Mouse (Mus musculus): ENCODE results near the gene Myo1b. TPM values are rescaled to one million over a fixed set of nuclear protein-coding genes. Genes with fewer than 3 reads are reported as not detected.

Myo1b gene
- total RNA-seq, 2 experiments from 2014 or later, result 35.6 to 37.0 TPM

DNA sequence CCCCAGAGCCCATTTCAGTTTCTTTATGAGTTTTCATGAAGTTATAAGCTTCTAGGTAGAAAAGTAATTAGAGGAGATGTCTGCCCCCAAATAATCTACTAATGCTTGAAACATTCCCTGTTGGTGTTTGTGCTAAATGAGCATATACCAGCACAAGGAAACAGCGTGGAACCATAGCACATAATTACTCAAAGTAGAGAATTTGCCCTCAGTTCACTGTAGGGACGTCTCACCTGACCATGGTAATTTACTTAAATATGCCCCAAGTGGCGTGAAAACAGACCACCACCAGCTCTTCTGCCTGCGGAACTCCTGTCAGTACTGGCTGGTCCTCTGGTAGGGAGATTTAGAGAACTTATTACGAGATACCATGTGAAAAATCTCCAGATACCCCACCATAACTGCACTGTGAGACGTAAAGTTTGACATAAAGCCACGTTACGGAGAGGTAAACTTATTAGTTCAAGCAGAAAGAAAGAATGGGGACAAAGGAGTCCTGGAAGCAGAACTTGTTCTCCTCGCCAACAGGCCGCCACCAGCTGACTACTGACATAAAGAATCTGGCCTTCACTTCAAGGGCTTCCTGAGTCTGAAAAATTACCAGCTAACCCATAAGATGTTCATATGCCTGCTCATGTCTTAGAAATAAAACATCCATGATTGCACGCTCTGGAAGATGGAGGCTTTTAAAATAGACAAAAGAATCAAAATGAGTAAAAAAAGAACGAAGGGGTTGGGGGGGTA lies 111.4 kb downstream of the Myo1b start:
- DNase-seq (ENCODE audit: extremely low spot score in 1 of 2, low spot score in 2 of 2), result no peak
- intact Hi-C loops (cut with DNase I), result no loop called here
- Histone ChIP-seq H3K27ac (no peak overlapping the region), H3K4me3 (no peak overlapping the region)
- TF ChIP-seq CTCF (IDR thresholded peaks at IDR 0.05), result no peak

DNA sequence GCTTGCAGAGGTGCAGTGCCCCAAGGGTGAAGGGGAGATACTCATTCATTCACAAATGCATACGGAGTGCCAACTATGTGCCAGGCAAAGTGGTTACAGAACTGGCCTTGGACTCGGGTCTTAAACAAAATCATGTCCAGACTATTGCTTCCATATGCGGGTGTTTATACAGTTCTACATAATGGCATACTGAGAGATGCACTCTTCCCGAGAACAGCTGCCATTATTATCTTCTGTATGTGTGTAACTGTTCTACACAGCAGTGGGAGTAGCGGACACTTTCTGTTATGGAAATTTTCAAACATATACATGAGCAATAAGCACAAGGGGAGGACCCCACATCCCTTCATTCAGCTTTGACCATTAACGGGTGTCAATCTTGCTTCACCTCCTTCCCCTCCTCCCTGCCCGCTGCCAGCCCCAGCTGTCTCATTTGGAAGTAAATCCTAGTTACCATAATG lies 117.8 kb downstream of the Myo1b start:
- no peak for DNase-seq (ENCODE audit: extremely low spot score in 1 of 2, low spot score in 2 of 2)
- intact Hi-C loops (cut with DNase I), result no loop called here
- Histone ChIP-seq H3K4me3 (no peak overlapping the region), H3K27ac (no peak overlapping the region)
- TF ChIP-seq CTCF (IDR thresholded peaks at IDR 0.05), result no peak

DNA sequence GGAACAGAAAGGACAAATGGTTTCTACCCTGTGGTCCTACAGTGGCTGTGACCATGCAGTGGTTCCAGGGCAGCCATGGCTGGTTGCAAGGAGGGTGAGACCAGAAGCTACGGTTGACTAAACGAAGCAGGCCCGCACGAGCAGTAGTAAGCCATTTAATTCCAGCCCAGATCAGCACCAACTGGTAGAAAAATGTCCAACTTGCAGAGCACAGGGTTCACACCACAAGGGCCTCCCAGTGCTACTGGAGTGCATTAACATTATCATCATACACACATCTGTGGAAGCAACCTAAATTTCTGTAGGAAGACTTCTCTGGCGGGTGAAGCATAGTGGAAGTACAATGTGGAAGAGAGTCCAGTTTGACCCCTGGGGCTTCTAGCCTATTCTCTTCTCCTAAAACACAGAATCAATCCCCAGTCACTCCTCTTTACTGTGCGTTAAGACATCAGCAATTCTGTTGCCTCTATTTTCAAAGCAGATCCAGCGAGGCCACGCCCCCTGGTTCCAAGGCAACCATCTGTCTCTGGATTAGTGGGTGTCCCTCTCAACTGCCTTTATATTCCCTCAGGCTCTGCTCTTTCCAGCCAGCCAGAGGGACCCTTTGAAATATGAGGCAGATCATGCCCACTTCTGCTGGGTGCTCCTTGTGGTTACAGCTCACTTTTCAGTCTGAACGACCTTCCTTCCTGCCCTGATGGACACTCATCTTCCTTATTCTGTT lies 120.1 kb downstream of the Myo1b start:
- H3K27ac ChIP-seq, result no peak overlapping the region
- TF ChIP-seq CTCF (IDR thresholded peaks at IDR 0.05), result no peak
- H3K4me3 ChIP-seq, result no peak overlapping the region
- intact Hi-C loops (cut with DNase I), result no loop called here
- DNase-seq (ENCODE audit: extremely low spot score in 1 of 2, low spot score in 2 of 2), result no peak

DNA sequence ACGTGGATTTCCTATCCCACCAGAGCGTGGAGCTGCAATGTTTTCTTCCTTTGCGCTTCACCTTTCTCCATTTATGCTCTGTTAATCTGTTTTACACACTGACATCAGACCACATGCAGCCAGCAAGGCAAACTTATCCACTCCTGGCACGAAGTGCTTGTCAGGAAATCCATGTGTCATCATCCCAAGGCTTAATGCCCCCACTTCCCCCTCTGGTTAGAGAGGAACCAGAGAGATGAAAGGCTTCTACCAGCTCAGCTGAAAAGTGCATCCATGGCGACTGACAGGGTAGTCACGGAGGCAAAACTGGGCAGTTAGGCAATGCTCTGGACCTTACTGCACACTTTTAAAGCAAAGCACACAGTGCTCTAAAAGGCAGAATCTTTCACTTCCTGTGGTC lies 126.6 kb downstream of the Myo1b start:
- intact Hi-C loops (cut with DNase I), result no loop called here

DNA sequence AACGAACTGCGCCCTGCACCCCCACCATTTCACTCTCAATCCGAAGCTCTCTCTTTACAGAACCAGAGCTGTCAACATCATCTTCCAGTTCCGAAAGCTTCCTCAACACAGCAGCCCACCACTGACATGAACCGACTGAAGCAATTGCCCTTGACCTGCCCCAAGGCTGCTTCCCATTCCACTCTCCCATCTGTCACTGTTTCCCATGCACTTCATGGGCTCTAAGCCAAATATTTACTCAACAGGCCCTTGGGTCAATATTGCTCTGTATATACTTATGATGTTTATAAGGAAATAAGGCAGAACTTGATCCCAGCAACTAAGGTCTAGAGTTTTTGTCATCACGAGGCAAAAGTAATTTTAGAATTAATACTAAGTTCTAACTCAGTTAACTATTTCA lies 133.8 kb downstream of the Myo1b start:
- no peak for TF ChIP-seq CTCF (IDR thresholded peaks at IDR 0.05)
- intact Hi-C loops (cut with DNase I), result no loop called here
- Histone ChIP-seq H3K27ac (no peak overlapping the region), H3K4me3 (no peak overlapping the region)
- DNase-seq (ENCODE audit: extremely low spot score in 1 of 2, low spot score in 2 of 2), result no peak

More for the DNA sequence above, 126.6 kb downstream of the Myo1b start:
- Histone ChIP-seq H3K27ac (no peak overlapping the region), H3K4me3 (no peak overlapping the region)
- DNase-seq (ENCODE audit: extremely low spot score in 1 of 2, low spot score in 2 of 2), result no peak
- TF ChIP-seq CTCF (IDR thresholded peaks at IDR 0.05), result no peak

DNA sequence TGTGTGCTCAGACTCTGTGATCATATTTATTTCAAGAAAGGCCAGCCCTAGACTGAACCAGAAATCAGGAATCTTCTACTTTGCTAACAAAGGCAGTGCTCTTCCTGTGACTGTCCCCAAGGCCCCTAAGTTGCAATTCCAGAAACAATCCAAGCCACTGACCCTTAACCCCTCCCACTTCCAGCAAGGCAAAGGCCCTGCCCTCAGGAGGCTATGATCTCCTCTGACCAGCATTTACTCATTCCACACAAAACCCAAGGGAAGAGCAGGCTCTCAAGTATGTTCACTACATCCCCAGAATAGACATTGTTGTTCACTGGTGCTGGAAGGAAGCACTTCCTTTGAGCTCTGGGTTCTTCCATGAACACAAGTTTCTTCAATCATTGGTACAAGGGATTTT lies 135.5 kb downstream of the Myo1b start:
- no peak overlapping the region for H3K4me3 ChIP-seq
- H3K27ac ChIP-seq, result no peak overlapping the region
- DNase-seq (ENCODE audit: extremely low spot score in 1 of 2, low spot score in 2 of 2), result no peak
- no peak for TF ChIP-seq CTCF (IDR thresholded peaks at IDR 0.05)
- intact Hi-C loops (cut with DNase I), result no loop called here

DNA sequence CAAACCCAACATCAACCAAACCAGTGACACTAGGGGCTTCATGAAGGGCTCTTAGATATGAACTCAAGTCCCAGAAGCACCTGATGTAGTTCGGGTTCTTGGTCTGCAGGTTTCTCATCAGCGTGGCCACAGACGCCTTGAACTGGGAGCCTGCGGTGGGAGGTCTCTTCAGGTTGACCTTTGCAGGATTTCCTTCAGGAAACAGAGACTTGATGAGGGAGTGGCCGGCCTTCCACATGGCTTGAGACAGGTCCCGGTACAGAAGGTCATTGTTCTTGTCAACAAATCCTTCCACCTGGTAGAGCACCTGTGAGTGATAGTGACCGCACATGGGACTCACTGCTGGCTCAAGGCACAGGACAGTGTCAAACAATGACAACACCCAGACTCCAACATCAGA lies 137.6 kb downstream of the Myo1b start:
- Histone ChIP-seq H3K27ac (no peak overlapping the region), H3K4me3 (no peak overlapping the region)
- no peak for DNase-seq (ENCODE audit: extremely low spot score in 1 of 2, low spot score in 2 of 2)
- TF ChIP-seq CTCF (IDR thresholded peaks at IDR 0.05), result no peak
- intact Hi-C loops (cut with DNase I), result no loop called here

DNA sequence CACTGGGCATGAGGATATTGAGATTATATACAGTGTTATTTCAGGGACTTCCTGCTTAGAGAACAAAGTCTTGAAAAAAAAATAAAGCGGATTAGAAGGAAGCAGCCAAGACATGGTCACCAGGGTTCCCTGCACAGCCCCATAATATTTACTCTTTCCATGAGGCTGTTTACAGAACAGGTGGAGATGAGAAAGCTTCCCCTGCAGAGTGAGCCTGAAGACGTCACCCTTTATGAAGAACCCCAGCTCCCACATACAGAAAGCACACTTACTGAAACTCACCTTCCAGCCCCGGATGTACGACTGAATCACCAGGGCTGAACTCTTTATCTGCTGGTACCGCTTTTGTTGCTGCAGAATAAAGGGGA lies 145.4 kb downstream of the Myo1b start:
- H3K27ac ChIP-seq, result no peak overlapping the region

DNA sequence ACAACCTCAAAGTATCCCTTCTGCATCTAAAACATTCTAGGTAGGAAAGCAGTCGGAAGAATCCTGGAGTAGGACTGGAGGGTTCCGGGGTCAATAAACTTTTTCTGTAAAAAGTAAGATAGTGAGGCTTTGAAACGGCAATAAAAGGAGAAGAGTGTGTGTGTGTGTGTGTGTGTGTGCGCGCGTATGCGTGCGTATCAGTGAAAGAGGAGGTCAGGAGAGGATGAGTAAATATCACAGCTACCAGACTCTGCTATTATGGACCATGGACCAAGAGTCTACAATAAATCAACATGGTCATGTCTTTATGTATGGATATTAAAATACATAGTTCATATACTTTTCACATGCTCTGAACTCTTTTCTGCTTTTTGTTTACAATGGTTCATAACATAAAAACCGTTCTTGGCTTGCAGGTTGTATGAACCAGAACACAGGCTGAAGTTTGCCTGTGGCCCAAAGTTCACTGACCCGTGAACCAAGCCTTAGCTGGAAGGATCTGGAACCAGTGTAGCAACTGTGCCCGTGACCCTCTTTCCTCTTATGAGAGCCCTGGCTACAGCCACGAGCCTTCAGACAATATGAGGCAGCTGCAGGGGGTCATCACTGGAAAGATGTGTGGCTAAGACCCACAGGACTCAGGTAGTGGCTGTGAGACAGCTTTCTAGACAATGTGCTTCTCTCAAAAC lies 145.9 kb downstream of the Myo1b start:
- Histone ChIP-seq H3K27ac (no peak overlapping the region), H3K4me3 (no peak overlapping the region)
- no peak for TF ChIP-seq CTCF (IDR thresholded peaks at IDR 0.05)
- intact Hi-C loops (cut with DNase I), result no loop called here
- no peak for DNase-seq (ENCODE audit: extremely low spot score in 1 of 2, low spot score in 2 of 2)

More for the DNA sequence above, 145.4 kb downstream of the Myo1b start:
- intact Hi-C loops (cut with DNase I), result no loop called here
- no peak overlapping the region for H3K4me3 ChIP-seq
- DNase-seq (ENCODE audit: extremely low spot score in 1 of 2, low spot score in 2 of 2), result no peak
- no peak for TF ChIP-seq CTCF (IDR thresholded peaks at IDR 0.05)

DNA sequence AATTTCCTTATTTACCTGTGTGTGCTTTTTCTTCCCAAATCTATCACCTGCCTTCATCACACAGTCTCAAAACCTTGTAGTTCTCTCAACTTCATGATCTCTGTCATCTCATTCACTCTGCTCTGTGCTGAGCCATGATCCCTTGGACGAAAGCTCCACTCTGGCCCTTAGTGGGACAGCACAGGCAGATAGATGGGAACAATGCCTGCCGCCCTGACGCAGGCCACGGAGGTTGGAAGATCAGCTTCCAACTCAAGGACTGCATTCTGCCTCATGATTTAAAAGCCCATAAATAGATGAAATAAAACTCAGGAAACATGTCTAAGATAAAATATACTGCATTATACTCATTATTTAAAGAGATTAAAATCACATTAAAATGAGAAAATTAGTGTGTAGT lies 149.6 kb downstream of the Myo1b start:
- H3K4me3 ChIP-seq, result no peak overlapping the region
- intact Hi-C loops (cut with DNase I), result no loop called here
- no peak overlapping the region for H3K27ac ChIP-seq
- TF ChIP-seq CTCF (IDR thresholded peaks at IDR 0.05), result no peak
- no peak for DNase-seq (ENCODE audit: extremely low spot score in 1 of 2, low spot score in 2 of 2)

DNA sequence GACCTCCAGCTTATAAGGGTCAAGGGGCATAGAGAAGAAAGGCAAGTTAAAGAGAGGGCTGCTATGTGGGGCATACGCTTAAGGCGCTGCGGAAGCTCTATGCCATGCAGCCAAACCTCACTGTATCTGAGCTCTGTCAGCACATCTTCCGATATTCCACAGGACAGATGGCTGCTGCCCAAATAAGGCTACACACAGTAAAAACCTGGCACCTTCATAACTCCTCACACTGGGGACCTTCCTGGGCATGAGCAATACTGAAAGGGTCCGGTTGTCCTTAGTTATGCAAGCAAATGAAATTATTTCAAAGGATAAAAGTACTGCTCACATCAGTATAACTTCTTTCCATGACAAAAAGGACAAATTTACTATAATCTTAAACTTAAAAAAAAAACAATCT lies 150.7 kb downstream of the Myo1b start:
- no peak for TF ChIP-seq CTCF (IDR thresholded peaks at IDR 0.05)
- H3K4me3 ChIP-seq, result no peak overlapping the region
- intact Hi-C loops (cut with DNase I), result no loop called here
- H3K27ac ChIP-seq, result no peak overlapping the region
- no peak for DNase-seq (ENCODE audit: extremely low spot score in 1 of 2, low spot score in 2 of 2)

DNA sequence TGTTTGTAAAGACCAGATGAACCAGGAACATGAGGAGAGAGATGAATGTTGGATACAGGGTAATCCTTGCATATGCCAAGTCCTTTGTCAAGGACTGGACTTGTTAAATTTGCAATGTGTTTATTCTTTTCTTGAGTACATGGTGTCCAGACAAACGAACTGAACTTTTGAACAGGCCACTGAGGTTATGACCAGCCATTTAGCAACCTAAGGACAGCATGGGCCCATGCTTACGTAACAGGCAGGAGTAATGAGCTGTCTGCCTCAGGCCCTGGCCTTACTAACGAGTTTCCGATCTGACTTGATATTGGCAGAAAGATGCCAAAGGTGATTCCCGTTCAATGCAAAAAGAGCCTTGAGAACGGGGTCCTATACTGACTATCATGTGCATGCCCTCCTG lies 156.2 kb downstream of the Myo1b start:
- DNase-seq (ENCODE audit: extremely low spot score in 1 of 2, low spot score in 2 of 2), result no peak
- no peak overlapping the region for H3K4me3 ChIP-seq
- H3K27ac ChIP-seq, result no peak overlapping the region
- TF ChIP-seq CTCF (IDR thresholded peaks at IDR 0.05), result no peak
- intact Hi-C loops (cut with DNase I), result no loop called here

Data from left cerebral cortex, adult 2 months (tissue).